Mouse (Mus musculus) testis, adult 2 months (tissue): ENCODE measurements around the gene Ppard.
"Not testable (repeated sequence)": the region's sequence is repeated elsewhere in the genome, so short reads cannot be mapped to it uniquely, and the experiment has no call there.

Experiments
- CTCF ChIP-seq: fragments of 200-500 bp; IDR thresholded peaks from 2 replicates; pipeline ENCODE4 v1.5.1; 2012; ENCODE audit warnings: low read depth, mild to moderate bottlenecking, inconsistent platforms, low read length, moderate library complexity; ENCODE audit not compliant: control insufficient read depth, insufficient read depth, insufficient replicate concordance
- POLR2A ChIP-seq: fragments of 200-500 bp; IDR thresholded peaks from 2 replicates; pipeline ENCODE4 v1.6.1; 2012; ENCODE audit warnings: low read depth, mild to moderate bottlenecking, inconsistent platforms, low read length, moderate library complexity; ENCODE audit not compliant: control insufficient read depth

DNA sequence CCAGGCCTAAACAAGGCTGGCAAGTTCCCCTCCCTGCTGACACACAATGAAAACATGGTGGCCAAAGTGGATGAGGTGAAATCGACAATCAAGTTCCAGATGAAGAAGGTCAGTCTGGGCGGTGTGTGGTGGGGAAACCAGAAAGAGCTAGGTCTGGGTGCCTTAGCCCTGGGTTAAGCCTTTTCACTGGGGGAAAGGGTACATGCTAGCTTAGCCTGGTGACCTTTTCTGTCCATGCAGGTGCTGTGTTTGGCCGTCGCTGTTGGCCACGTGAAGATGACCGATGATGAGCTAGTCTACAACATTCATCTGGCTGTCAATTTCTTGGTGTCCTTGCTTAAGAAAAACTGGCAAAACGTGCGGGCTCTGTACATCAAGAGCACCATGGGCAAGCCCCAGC is 98.1 kb downstream of the Ppard start:
- not testable (repeated sequence) for TF ChIP-seq CTCF, POLR2A
